Mouse (Mus musculus): Measurements from ENCODE around the gene Mob4. TPM values are rescaled to one million over a fixed set of nuclear protein-coding genes. Genes with fewer than 3 reads are reported as not detected.

Mob4 gene
- total RNA-seq, 2 experiments from 2014 or later: 30.3 to 35.4 TPM

GRCm38 (mm10) chr1:55130190-55130916 is 678 bp upstream of the Mob4 start:
- DNase-seq: no peak

DNA sequence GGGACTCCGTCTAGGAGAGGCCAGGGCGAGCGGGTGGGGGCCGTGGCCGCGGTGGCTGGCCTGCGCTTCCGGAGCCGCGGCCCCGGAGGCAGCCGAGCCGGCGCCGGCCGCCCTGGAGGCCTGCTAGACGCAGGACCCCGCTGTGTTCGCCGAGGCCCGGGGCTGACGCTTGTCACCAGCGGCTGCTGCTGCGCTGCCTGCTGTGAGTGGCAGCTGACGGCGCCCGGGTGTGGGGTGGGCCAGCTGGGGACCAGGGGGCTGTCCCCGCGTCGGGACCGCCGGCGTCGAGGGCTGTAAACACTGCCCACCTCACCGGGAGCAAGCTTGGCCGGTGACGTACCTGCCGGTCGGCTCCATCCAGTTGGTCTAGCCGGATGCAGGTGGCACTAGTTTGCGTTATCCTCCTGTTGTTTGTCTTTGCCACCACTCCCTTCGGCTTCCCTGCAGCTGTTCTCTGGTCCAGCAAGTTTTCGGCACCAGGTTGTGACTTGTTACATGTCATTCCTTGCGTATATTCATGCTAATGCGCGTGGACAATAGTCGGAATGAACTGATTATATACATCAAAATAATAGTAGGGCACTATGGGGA is 488 bp downstream of the Mob4 start:
- intact Hi-C loops (cut with DNase I): loop anchor here (1.0 to 5.0 kb wide), 3 partner anchors 43 to 105 kb away; partner anchors contain the start of genes Hspd1, Hspe1, Mars2 and Sf3b1
- no peak for DNase-seq

More at GRCm38 (mm10) chr1:55130190-55130916, 678 bp upstream of the Mob4 start:
- intact Hi-C loops (cut with DNase I): loop anchor here (2.0 to 5.0 kb wide), 2 partner anchors 103 to 106 kb away; partner anchors contain the start of genes Mars2 and Sf3b1

GRCm38 (mm10) chr1:55132308-55132707 is 1.3 kb downstream of the Mob4 start:
- intact Hi-C loops (cut with DNase I): loop anchor here (5.0 kb wide), 1 partner anchor 105 kb away; the partner anchor contains the start of gene Sf3b1
- DNase-seq: no peak

DNA sequence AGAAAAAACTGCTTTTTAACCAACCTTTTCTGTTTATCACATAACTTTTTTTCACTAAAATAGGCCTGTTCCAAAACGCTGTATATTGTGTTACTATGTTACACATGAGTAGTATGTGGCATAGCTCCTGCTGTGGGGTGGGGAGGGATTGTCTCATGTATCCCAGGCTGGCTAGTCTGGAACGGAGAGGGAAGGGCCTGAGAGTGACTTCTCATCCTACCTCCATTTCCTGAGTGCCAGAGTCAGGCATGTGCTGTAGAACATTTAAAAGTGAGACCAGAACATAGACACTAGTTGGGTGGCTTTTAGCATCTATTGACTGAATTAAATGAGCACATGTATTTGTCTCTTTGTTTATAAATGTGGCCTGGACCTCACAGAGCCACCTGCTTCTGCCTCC is 2.1 kb downstream of the Mob4 start:
- intact Hi-C loops (cut with DNase I): loop anchor here (5.0 kb wide), 1 partner anchor 106 kb away; the partner anchor contains the start of gene Sf3b1
- no peak for DNase-seq

GRCm38 (mm10) chr1:55134301-55134700 is 3.3 kb downstream of the Mob4 start:
- no peak for DNase-seq
- intact Hi-C loops (cut with DNase I): loop anchor here (5.0 kb wide), 1 partner anchor 107 kb away; the partner anchor contains the start of gene Sf3b1

DNA sequence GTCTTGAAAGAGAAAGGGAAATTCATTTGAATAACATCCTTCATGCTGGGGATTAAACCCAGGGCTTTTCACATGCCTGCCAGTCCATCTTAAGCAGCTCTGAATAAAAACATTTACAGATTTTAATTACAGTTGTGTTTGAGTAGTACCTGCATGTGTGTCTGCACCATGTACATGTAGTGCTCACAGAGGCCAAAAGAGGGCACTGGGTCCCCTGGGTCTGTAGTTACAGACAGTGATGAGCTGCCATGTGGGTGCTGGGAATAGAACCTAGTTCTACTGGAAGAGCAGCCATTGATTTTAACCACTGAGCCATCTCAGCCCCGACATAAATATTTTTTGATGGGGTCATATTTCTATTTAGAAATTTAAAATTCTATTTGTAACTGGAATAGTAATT is 4.8 kb downstream of the Mob4 start:
- intact Hi-C loops (cut with DNase I): no loop called here
- DNase-seq: no peak

- no peak for DNase-seq
- intact Hi-C loops (cut with DNase I): no loop called here
These were observed 13.3 kb downstream of the Mob4 start for GRCm38 (mm10) chr1:55144338-55144737.

GRCm38 (mm10) chr1:55145556-55145955 is 14.5 kb downstream of the Mob4 start:
- DNase-seq: no peak
- intact Hi-C loops (cut with DNase I): no loop called here

- intact Hi-C loops (cut with DNase I): no loop called here
- no peak for DNase-seq
These were observed 26.3 kb downstream of the Mob4 start for GRCm38 (mm10) chr1:55157329-55157728.

DNA sequence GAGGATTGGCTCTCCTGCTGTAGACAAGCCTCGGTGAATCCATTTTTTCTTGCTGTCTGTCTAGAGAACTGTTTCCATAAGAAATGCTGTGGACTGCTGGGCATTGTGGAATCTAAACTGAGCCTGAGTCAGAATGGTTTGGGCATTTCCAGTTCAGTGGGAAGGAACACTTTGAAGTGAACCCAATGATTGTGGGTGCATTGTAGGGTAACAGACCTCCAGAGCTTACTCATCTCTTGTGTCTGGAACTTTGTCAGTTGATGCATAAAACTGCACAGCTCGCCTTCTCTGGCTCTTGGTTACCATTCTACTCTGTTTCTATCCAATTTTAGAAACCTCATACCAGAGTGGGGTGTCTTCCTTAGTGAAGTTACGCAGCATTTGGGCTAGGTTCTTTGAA is 27.2 kb downstream of the Mob4 start:
- intact Hi-C loops (cut with DNase I): no loop called here
- DNase-seq: no peak

DNA sequence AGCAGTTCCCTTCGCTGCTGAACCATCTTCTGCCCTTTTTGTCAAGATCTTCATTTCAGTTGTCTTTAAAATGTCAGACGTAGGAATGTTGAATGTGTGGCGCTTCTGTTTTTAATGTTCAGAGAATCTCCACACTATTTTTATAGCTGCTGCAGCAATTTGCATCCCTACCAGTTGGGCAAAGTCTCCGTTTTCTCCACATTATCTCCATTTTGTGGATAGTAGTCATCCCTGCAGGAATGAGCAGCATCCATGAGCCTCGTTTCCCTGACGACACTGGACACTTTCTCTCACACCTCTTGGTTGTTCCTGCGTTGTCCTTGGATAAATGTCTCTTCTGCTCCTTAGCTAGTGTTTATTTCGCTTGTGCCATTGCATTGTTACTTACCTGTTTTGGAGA is 27.8 kb downstream of the Mob4 start:
- DNase-seq: no peak
- intact Hi-C loops (cut with DNase I): no loop called here

DNA sequence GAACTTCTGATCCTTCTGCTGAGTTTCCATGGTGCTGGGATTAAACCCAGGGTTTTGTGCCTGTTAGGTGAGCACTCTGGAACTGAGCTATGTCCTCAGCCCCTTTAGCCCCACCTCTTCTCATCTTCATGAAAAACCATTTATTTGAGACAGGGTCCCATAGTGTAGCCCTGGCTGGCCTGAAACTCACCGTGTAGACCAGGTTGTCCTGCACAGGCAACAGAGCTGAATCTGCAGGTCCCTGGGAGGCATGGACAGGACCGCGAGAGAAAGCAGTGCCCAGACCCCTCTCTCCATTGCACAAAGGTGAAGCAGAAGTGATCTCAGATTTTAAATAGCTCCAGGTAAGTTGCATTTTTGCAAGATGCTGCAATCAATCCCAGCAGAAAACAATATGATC is 29.2 kb downstream of the Mob4 start:
- intact Hi-C loops (cut with DNase I): no loop called here
- no peak for DNase-seq

GRCm38 (mm10) chr1:55160831-55161638 is 30.0 kb downstream of the Mob4 start:
- intact Hi-C loops (cut with DNase I): no loop called here
- no peak for DNase-seq

- intact Hi-C loops (cut with DNase I): no loop called here
- DNase-seq: no peak
These were observed 30.9 kb downstream of the Mob4 start for GRCm38 (mm10) chr1:55161895-55162294.

GRCm38 (mm10) chr1:55162781-55163180 is 31.8 kb downstream of the Mob4 start:
- intact Hi-C loops (cut with DNase I): no loop called here
- no peak for DNase-seq

GRCm38 (mm10) chr1:55164005-55164404 is 33.0 kb downstream of the Mob4 start:
- intact Hi-C loops (cut with DNase I): no loop called here
- no peak for DNase-seq

GRCm38 (mm10) chr1:55167560-55167959 is 36.5 kb downstream of the Mob4 start:
- no peak for DNase-seq
- intact Hi-C loops (cut with DNase I): no loop called here

GRCm38 (mm10) chr1:55168591-55168990 is 37.6 kb downstream of the Mob4 start:
- no peak for DNase-seq
- intact Hi-C loops (cut with DNase I): no loop called here

DNA sequence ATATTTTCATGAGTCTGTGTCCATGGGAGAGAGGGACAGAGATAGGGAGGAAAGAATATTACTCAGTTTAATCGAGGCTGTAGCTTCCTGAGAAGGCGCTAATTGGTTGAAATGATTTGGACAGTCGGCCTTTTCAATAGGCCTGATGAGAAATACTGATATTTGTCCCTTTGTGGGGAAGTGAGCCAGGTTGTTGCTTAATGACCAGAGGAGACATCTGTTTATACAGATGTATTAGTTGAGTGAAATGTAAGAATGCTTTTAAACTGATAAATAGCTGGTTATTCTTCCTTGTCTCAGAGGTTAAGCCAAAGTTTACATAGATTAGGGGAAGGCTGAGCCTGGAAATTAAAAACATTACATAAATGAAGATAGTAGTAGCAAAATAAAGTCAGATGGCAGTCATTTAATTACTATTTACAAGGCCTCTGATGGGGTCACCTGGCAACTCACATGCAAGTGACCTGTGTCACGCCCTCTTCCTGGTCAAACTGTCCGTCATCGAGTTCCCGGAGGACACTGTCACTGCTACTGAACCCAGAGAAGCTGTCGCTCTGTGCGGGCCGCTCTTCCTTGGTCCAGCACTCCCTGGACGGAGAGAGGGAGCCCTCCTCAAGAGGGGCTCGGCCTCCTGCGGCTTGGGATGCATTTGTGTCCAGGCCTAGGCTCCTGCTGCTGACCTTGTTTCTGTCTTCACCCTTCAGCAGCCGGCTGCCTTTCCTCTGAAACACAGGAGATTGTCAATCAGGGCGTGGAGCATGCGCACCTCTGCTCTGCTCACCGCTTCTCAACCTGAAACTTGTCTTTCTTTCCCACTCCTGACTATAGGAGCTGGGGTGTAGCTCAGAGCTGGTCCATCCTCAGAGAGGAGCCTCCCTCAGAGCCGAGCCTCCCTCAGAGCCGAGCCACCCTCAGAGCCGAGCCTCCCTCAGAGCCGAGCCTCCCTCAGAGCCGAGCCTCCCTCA is 40.6 kb downstream of the Mob4 start:
- intact Hi-C loops (cut with DNase I): no loop called here
- DNase-seq: no peak

All from heart, postnatal 36 days (tissue).